In genomic region chr8:90928412-90928811, GRCm38 (mm10) we compare ENCODE assay signal across 16 mouse cellular contexts.
"Had no signal": no experiment of that assay in that cellular context is flagged by ENCODE, and none has a peak within 500 bp of the region (broad histone marks: within the 10 kb centered on the region; RNA-seq: fewer than 3 reads in every experiment).

No protein-coding gene starts in this region.

- H3K4me3 ChIP-seq: neural tube, embryonic 13.5 days; neural tube, embryonic 15.5 days; stomach, embryonic 15.5 days had no signal

- H3K27ac ChIP-seq: neural tube, embryonic 13.5 days; neural tube, embryonic 15.5 days; stomach, embryonic 15.5 days; stomach, postnatal 0 days had no signal

- H3K4me1 ChIP-seq: neural tube, embryonic 15.5 days; stomach, embryonic 15.5 days had no signal

- H3K4me2 ChIP-seq: neural tube, embryonic 13.5 days; neural tube, embryonic 15.5 days; stomach, embryonic 15.5 days had no signal

- H3K9me3 ChIP-seq: neural tube, embryonic 13.5 days; neural tube, embryonic 15.5 days; stomach, embryonic 15.5 days had no signal

- H3K27me3 ChIP-seq: neural tube, embryonic 13.5 days; neural tube, embryonic 15.5 days; stomach, embryonic 15.5 days had no signal

- H3K9ac ChIP-seq: neural tube, embryonic 13.5 days; neural tube, embryonic 15.5 days; stomach, embryonic 15.5 days had no signal

- DNase-seq: retina, postnatal 1 day; right cerebral cortex, adult 18-20 months; right cerebral cortex, postnatal 14 days; right cerebral cortex, postnatal 25 days; right cerebral cortex, postnatal 4 days; spleen, adult 18-20 months; thymus, adult 18-20 months; thymus, adult 2 months; thymus, postnatal 14 days; thymus, postnatal 25 days; thymus, postnatal 36 days; thymus, postnatal 4 days had no signal
